Mouse (Mus musculus) testis, postnatal 10 days (tissue): ENCODE measurements at regions not wholly inside any gene's neighbourhood (a gene's known extent, or its start where the extent isn't known, plus 50 kb on each side); places are given as distances from the start of the nearest gene placed in this dataset.

Experiments used
- DNase-seq: peaks from one replicate; pipeline ENCODE4 v3.0.0; 2021; ENCODE audit warnings: low spot score

DNA sequence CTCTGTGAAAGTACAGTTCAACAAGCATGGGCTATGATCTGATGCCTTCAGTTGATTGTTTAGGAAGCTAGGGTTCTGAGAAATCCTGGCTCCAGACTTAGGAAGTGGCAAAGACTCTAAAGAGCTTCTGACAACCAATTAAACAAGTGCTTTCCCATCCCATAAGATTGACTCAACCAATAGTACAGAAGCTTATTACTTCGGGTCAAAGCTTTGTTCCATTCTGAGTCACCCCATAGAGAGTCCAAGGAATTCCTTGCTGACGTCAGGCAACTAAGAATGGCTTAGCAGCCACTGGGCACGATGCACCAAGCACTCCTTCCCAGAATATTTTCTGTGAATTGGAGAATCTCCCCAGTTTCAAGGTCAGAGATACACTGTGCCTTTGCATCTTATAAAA, 59.0 kb upstream of the Ntm start:
- no peak for DNase-seq

DNA sequence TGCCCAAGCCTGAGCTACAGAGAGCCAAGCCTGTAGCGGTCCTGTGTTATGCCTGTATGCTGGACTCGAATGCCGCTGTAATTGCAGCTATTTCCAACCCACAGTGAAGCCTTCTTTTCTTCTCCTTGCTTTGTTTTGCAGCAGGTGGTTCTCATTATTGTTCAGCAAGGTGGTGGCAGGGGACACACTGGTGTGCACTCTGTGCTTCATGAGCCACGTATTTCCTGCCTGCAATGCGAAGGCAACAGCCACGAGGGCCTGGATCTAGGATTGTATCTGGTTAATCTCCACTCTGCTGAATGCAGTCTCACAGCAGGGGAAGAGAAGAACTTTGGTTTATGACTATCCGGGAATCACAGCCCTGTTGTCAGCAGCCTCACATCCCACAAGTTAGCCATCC, 62.3 kb upstream of the Ntm start:
- DNase-seq: no peak

DNA sequence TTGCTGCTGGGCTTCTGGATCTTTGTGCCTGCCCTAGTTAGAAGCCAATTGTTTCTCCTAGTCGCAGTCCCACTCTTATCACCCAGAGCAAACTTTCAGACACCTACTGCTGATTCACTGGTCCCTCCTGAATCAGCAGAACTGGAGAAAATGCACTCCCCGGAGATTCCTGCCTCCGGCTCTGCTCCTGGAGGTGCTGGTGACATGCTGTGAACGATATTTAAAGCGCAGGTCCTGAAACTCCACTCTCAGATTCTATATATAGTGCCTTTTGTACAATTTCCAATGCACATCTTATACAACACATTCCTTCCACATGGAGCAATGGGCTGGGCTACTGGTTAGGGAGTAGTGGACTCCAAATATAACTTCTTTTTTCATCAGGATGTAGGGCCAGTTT, 64.0 kb upstream of the Ntm start:
- no peak for DNase-seq

DNA sequence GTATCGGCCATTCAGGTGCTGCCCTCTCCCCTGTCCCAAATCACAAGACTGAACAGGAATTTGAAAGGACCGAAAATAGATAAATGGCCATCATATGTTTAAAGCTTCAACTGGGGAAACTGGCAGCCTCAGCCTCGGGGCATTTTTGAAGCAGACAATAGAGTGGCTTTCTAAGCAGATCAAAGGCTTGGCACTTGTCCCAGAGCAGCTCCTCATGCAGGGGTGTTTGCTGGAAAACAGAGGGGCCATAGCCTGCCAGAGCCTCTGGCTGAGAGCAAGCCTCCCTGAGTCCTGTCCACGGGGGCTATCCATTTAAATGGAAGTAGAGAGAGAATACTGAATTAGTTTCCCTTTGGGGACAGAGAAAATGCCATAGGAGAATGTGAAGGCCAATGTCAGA, 77.5 kb upstream of the Ntm start:
- no peak for DNase-seq

DNA sequence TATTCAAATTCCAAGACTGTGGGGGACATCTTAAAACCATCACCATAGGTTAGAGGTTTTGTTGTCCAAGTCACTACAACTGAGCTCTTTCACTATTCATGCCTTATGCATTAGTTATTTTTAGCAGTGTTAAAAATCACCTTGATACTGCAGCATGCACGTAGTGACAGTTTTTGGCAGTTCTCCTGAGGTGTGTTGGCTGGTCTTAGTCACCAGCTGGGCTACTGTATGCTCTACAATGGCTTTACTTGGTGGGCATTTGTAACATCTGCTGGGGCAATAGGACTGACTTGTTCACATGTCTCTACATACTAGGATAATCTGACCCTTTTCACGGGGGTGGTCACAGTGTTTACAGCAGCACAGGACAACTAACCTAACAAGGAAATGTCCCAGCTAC, 101.6 kb upstream of the Ntm start:
- no peak for DNase-seq

DNA sequence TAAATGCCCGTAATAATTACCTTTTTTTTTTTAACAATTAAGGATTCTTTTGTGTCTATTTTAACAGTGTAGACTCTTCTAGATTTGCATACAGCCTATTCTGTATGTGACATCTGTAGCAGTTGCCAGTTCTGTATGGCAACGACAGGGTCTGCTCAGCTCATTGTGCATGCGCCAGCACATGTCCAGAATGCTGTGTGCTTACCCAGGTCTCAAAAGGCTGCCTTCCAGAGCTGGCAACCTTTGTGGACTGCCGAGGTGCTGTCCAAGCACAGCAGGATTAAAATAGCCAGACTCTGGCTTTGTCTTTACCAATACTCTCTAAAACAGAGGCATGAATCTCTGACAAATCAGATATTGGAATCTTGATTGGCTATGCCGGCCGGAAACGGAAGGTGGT, 105.0 kb upstream of the Ntm start:
- no peak for DNase-seq

- no peak for DNase-seq
Observed at GRCm38 (mm10) chr9:30075233-30075632, 112.3 kb upstream of the Ntm start.

GRCm38 (mm10) chr9:30076006-30076405, 113.1 kb upstream of the Ntm start:
- DNase-seq: no peak

DNA sequence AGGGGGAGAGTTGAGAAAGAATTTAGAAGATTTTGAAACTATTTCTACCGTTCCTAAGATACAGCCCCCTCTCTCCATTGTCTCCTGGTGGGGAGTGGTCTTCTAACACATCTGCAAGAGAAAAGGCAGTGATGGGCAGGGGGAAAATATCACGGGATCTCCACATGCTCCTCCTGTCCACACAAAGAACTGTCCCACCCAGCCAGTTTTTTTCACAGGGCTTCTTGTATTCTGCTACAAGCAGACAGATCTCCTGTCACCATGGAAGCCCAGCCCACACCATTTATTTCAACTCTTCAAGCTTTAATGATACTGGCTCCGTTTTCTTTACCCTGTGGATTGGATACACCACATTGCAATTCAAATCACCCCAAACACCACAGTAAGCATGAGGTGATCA, 113.5 kb upstream of the Ntm start:
- DNase-seq: no peak

DNA sequence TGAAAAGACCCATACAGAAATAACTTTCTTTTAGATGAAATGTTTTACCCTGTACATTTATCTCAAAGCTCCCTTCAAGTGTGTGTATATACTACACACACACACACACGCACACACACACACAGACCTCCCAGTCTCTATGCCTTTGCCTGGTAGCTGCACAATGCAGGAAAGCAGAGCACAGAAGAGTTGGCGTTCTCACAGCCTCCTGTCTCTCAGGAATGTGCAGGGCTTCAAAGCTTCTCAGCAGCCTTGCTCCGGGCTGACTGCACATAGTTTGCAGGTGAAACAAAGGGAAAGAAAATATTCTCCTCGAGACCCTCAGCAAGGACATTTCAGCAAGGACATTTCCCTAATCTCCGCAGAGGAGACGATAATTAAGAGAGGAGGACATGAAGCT, 139.0 kb upstream of the Ntm start:
- DNase-seq: no peak

- DNase-seq: no peak
Observed at GRCm38 (mm10) chr9:30122371-30122770, 159.4 kb upstream of the Ntm start.

DNA sequence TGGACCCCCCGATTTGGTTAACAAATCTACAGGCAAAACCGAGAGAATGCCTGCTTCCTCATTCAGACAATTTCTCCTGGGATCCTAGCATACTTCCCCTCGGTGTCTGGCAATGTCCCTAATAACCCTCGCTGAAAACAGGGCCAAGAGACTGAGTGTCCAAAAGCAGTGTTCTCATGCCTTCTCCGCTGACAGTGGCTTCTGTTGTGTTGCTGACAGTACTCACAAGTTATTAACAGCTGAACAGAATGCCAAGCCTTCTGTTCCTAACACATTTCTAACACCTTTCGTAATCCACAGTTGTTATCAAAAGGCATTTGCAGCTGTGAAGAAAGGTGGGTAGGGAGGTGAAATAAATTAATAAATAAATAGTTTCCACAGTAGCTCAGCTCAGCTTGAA, 166.2 kb upstream of the Ntm start:
- no peak for DNase-seq

DNA sequence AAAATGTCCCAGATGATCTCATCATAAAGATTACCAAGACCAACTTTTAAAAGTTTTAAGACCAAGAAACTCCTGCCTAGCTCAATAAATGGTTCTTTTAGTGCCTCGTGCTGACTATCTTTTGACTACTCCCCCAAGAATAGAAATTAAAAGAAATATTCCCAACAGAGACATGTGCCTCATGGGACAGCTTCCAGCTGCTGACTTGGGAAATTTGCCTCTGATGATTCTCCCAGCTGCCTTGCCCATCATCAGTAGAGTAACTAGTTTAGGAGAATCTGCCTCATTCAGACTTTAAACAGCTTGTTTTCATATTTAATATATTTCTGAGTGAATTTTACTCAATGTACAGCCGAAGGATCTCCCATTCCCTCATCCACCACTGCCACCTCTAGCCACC, 168.7 kb upstream of the Ntm start:
- no peak for DNase-seq

GRCm38 (mm10) chr9:30134303-30134702, 171.4 kb upstream of the Ntm start:
- DNase-seq: no peak

DNA sequence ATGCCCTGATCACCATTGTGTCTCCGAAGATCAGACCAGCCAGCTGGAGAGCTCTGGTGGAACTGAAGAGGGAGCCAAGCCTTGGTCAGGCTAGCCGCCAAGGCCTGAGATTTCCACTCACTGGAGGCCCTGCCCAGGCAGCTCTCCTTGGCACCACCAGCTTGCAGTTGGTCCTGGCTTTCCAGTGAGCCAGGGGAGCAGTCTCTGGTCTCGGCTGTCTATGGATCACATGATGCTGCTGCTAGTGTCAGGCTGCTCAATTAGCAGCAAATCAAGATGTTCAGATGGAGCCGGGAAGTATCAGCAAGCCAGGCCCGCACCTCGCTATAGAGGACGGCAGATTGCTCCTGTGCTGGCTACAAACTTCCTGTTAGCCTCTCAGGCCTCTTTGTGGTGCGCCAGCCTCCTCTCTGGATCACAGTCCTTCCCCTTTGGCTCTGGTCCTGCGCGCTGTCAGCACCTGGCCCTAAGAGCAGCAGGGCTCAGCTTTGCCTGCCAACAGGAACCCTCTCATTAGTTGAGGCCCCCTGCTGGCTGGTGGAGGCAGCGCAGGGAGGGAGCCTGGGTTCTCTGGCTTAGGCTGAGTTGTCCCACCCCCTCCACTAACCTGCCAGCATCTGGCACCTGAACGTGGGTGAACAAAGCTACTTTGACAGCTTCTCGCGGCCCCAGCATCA, 174.8 kb upstream of the Ntm start:
- peak; percentile 91 for DNase-seq

DNA sequence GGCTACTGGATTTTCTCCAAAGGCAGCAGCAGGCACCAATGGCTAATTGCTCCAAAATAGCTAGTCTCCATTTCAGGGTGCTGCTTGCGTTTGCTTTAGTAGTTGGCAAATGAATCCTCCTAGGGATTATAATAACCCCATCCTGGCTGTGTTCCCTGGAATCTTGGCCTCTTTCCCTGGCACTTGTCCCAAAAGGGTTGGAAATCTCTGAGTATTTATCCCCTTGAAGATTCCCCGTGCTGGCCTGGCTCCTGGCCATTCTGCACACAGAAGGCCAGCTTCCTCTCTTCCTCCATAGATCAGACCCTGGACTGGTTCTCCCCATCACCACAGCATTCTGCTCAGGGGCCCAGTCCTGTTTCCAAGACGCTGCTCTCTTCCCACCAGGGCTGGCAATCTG, 177.2 kb upstream of the Ntm start:
- peak; percentile 61 for DNase-seq

- DNase-seq: no peak
Observed at GRCm38 (mm10) chr9:30141186-30141585, 178.2 kb upstream of the Ntm start.

DNA sequence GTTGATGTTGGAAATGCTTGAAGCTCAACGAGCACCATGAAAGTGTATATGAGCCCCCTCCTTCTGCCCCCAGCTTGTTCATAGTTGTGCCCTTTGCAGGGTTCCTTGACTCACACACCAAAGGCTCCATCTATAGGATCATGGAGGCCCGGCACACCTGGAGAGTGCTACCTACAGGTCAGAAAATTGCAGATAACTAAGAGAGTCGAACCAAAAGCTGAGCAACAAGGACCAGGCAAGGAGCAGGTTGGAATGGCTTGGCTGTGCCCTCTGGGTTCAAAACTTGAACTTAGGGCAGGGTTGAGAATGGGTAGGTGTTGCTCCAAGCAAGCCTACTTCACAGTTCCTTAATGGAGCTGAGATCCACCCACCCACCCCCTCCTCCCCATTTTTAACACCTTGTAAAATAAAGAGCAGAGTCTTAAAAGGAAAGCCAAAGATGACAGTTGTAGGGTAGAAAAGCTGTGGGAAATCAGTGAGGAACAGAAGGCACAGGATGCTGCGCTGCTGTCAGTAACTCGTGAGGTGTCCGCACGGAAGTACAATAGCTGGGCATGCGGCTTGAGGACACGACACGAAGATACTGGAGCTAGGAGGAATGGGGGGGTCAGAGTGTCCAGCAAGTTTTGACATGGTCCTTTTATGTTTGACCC, 180.0 kb upstream of the Ntm start:
- DNase-seq: no peak

DNA sequence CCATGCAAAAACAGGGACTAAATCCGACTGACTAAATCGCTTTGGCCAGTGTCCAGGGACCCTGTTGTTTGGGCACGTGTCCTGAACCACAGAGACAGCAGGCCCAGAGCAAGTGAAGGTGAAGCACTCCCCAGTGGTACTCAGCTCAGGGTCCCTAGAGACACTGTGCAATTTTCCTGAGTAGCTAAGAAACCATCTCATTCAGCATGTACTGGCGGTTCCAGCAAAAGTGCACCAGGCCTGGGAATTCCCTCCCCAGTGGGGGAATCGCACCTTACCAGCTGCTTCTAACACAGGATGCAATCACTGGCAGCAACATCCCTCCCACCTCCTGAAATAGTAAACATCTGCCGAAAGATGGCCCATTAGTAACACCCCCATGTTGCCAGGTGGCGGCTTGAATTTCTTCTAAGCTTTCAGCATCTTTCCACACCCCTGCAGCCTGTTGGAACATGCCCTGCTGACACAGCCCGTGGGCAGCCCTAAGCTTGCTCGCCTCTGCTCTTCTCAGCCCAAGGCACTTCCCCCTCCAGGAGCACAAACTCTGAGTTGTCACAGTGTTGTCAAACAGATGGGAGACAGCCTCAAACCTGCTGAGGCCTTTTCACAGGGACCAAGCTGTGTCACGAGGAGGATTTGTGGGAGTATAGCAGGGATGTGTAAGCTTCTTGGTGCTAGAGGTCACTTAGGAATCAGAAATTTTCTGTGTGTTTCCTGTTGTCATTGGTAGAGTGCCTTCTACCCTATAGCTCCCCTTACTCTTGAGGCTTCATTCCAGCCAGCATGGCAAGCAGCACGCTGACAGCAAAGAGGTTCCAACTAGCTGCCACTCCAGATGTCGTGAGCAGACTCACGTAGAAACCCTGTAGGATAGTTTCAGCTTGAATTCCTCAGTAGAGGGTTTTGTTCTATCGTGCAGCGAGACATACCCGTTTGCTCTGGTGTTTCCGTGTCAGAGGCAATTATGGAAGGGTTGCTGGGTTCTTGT, 186.8 kb upstream of the Ntm start:
- DNase-seq: no peak

DNA sequence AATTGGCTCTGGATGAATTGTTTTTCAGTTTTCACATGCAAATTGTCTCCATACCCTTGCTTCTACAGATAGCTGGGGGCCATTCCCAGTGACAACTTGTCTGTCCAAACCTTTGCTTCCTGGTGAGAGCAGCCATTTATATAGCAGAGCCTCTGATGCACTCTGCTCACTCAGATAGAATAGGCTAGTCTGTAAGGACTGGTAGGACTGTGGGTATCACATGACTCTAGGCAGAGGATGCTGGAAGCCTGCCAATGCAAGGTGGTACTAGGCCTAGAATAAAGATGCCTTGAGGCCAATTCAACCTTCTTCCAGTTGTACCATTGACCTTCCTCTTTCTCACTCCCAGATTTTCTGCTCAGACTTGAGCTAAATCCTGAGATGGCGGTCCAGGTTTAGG, 188.2 kb upstream of the Ntm start:
- DNase-seq: no peak

DNA sequence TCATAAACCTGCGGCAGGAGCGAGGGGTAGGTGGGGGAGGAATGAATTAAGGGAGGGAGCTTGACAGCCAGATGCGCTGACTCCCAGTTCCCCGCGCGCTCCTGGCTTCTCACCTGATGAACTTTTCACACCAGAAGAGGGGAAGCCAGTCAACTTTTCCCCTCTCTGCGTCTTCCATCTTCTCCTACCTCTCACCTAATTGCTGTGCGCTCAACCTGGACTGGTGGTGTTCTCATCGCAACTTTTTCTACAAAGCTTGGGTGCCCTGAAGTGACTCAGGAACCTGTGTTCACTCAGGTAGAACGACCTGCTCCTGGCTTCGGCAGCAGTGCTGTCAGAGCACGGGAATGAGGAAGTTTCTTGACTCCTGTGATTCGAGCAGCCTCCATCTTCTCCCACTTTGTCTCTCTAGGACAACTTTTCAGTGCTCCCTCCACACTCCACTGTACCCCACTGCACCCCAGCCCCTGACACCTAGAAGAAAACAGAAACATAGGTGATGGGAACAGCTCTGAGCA, 203.4 kb upstream of the Ntm start:
- no peak for DNase-seq

- DNase-seq: no peak
Observed at GRCm38 (mm10) chr9:30167223-30167622, 204.3 kb upstream of the Ntm start.

- DNase-seq: no peak
Observed at GRCm38 (mm10) chr9:30174646-30175045, 211.7 kb upstream of the Ntm start.
